ENCODE assay signal across 28 mouse cellular contexts in the genomic region with DNA sequence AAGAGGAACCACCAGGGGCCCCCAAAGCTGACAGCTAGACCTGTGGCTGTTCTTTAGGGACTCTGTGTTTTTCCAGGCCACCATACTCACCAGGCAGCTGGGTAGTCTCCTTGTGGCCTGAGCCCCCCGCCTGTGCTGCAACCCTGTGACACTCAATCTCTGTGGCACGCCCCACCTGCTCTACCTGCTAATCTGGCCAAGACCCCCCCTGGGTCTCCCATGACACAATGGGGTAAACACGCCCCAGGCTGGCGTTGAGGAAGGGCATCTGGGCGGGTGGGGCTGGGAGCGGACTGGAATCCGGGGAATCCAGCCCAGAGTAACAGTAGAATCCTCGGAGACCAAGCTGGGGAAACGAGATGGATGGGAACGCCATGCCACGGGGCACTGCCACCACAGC. TPM values are rescaled to one million over a fixed set of nuclear protein-coding genes. Genes with fewer than 3 reads are reported as not detected.
"Had no signal": no experiment of that assay in that cellular context is flagged by ENCODE, and none has a peak within 500 bp of the region (broad histone marks: within the 10 kb centered on the region; RNA-seq: fewer than 3 reads in every experiment).

No protein-coding gene starts in this region.

- H3K9me3 ChIP-seq: liver, embryonic 13.5 days; midbrain, embryonic 10.5 days; stomach, embryonic 15.5 days had no signal

- H3K9ac ChIP-seq: liver, embryonic 13.5 days; midbrain, embryonic 13.5 days; neural tube, embryonic 13.5 days; stomach, embryonic 15.5 days had no signal

- H3K4me1 ChIP-seq: liver, embryonic 13.5 days; megakaryocyte, embryonic 14.5 days; stomach, embryonic 15.5 days had no signal

- H3K27ac ChIP-seq: kidney, postnatal 0 days; layer of hippocampus, adult 2 months; left cerebral cortex, adult 2 months; liver, embryonic 13.5 days; macrophage; midbrain, embryonic 10.5 days; midbrain, embryonic 13.5 days; neural tube, embryonic 13.5 days; stomach, embryonic 15.5 days had no signal

- H3K4me3 ChIP-seq: layer of hippocampus, adult 2 months; left cerebral cortex, adult 2 months; liver, embryonic 13.5 days; megakaryocyte, embryonic 14.5 days; midbrain, embryonic 10.5 days; midbrain, embryonic 13.5 days; myocyte; neural tube, embryonic 13.5 days; stomach, embryonic 15.5 days had no signal

- H3K4me2 ChIP-seq: liver, embryonic 13.5 days; midbrain, embryonic 13.5 days; neural tube, embryonic 13.5 days; stomach, embryonic 15.5 days had no signal

- H3K27me3 ChIP-seq: midbrain, embryonic 13.5 days; neural tube, embryonic 13.5 days; stomach, embryonic 15.5 days had no signal

- ATAC-seq: midbrain, embryonic 13.5 days; midbrain, embryonic 16.5 days had no signal

- DNase-seq: kidney, adult 2 months; kidney, postnatal 25 days; layer of hippocampus, postnatal 36 days; liver, embryonic 13.5 days; lung, adult 2 months; lung, postnatal 10 days; retina, postnatal 1 day; right cerebral cortex, postnatal 25 days; spleen, adult 18-20 months; thymus, postnatal 25 days had no signal

- H3K36me3 ChIP-seq: liver, embryonic 13.5 days; midbrain, embryonic 13.5 days; neural tube, embryonic 13.5 days; stomach, embryonic 15.5 days had no signal

RNA-seq across cellular contexts. Expression of a gene that starts 21.4 kb away (rescaled TPM):
- polyA plus RNA-seq: macrophage had no signal

RNA-seq across cellular contexts. Expression of a gene that starts 57.8 kb away (rescaled TPM):
- polyA plus RNA-seq: kidney, adult 2 months; kidney, embryonic 14.5 days; kidney, postnatal 0 days; large intestine, adult 2 months; limb, embryonic 11.5 days; limb, embryonic 14.5 days; liver, adult 2 months; liver, embryonic 13.5 days; liver, embryonic 16.5 days; lung, adult 2 months; macrophage; midbrain, embryonic 10.5 days; midbrain, embryonic 13.5 days; midbrain, embryonic 16.5 days; myocyte; neural tube, embryonic 13.5 days; stomach, embryonic 15.5 days; thymus, postnatal 0 days had no signal
